Mouse (Mus musculus) heart, postnatal 0 days (tissue): Measurements from ENCODE around the gene Zfp365. TPM values are rescaled to one million over a fixed set of nuclear protein-coding genes. Genes with fewer than 3 reads are reported as not detected.

Source experiments
- ATAC-seq: fragments of 200-750 bp; cut with Nextera tagmentation; 2 replicates; pipeline ENCODE4 v1.8.0; 2017; ENCODE audit warnings: low read depth, moderate number of reproducible peaks, moderate library complexity; ENCODE audit not compliant: insufficient read depth
- DNase-seq: peaks from one replicate; pipeline ENCODE4 v3.0.0-alpha.2; 2016; ENCODE audit warnings: low spot score
- H3K27ac ChIP-seq: fragments of 300-500 bp; sonication (generic); 2 replicates; pipeline ENCODE4 v1.5.1; 2014; ENCODE audit warnings: low read depth, mild to moderate bottlenecking
- H3K27me3 ChIP-seq: fragments of 300-500 bp; sonication (generic); 2 replicates; pipeline ENCODE4 v1.6.1; 2014; ENCODE audit warnings: low read length, mixed read lengths; ENCODE audit not compliant: control insufficient read depth, insufficient read depth
- H3K36me3 ChIP-seq: fragments of 300-500 bp; sonication (generic); replicated peaks from 2 replicates; pipeline ENCODE4 v1.6.1; 2014; ENCODE audit warnings: low read length, mixed read lengths; ENCODE audit not compliant: control insufficient read depth, insufficient read depth
- H3K4me1 ChIP-seq: fragments of 300-500 bp; sonication (generic); 2 replicates; pipeline ENCODE4 v1.6.1; 2014; ENCODE audit warnings: antibody characterized with exemption; ENCODE audit not compliant: control insufficient read depth, insufficient read depth
- H3K4me2 ChIP-seq: fragments of 300-500 bp; sonication (generic); 2 replicates; pipeline ENCODE4 v1.6.1; 2014; ENCODE audit warnings: low read depth, mild to moderate bottlenecking, low read length, moderate library complexity
- H3K4me3 ChIP-seq: fragments of 300-500 bp; sonication (generic); 2 replicates; pipeline ENCODE4 v1.5.1; 2014; ENCODE audit warnings: low read depth, low read length
- H3K9ac ChIP-seq: fragments of 300-500 bp; sonication (generic); replicated peaks from 2 replicates; pipeline ENCODE4 v1.6.1; 2014; ENCODE audit warnings: low read depth, low read length, mixed read lengths
- H3K9me3 ChIP-seq: fragments of 300-500 bp; sonication (generic); replicated peaks from 2 replicates; pipeline ENCODE4 v1.6.1; 2016; ENCODE audit warnings: low read length; ENCODE audit not compliant: control insufficient read depth
- CTCF ChIP-seq: IDR thresholded peaks from 2 replicates; pipeline ENCODE4 v1.5.1; 2016; ENCODE audit warnings: antibody characterized with exemption, control low read depth, low read depth
- EP300 ChIP-seq: IDR thresholded peaks from 2 replicates; pipeline ENCODE4 v1.6.1; 2016; ENCODE audit warnings: antibody characterized with exemption, low read depth
- WGBS: fragments of 180-500 bp; shearing (Covaris S2); extraction: QIAGEN DNeasy Blood & Tissue Kit; methylation state at CpG from one replicate; pipeline ENCODE4 v1.1.7; 2014; 5-methylcytosine and 5-hydroxymethylcytosine counted together
- polyA plus RNA-seq: library from polyadenylated mRNA; unstranded; fragments of >200 nt; fragmentation: Nextera tagmentation; extraction: Ambion mirVana; gene quantifications from 2 replicates; pipeline ENCODE4 v1.2.1, GENCODE M21; 2015
- total RNA-seq: library from RNA; depleted of rRNA; stranded (reverse); fragments of >200 nt; gene quantifications from 2 replicates; pipeline ENCODE4 v1.2.3, GENCODE M21; 2014; ENCODE audit warnings: low replicate concordance; rRNA removed

Zfp365 gene
- total and polyA plus RNA-seq, 2 experiments from 2014 or later, result 0.37 TPM; not detected in 1

GRCm38 (mm10) chr10:67841596-67841995 lies 70.9 kb downstream of the Zfp365 start:
- Histone ChIP-seq H3K4me1 (no peaks in the 10 kb centered on the region), H3K4me3 (no peak overlapping the region), H3K36me3 (no peaks in the 10 kb centered on the region), H3K9ac (no peak overlapping the region), H3K9me3 (no peaks in the 10 kb centered on the region), H3K4me2 (no peak overlapping the region), H3K27ac (no peak overlapping the region), H3K27me3 (no peaks in the 10 kb centered on the region)
- no peak for DNase-seq
- 82% methylated on average over 10 of the region's 10 CpGs for WGBS
- ATAC-seq, result no peak
- TF ChIP-seq EP300, result no peak
- TF ChIP-seq CTCF, result no peak

DNA sequence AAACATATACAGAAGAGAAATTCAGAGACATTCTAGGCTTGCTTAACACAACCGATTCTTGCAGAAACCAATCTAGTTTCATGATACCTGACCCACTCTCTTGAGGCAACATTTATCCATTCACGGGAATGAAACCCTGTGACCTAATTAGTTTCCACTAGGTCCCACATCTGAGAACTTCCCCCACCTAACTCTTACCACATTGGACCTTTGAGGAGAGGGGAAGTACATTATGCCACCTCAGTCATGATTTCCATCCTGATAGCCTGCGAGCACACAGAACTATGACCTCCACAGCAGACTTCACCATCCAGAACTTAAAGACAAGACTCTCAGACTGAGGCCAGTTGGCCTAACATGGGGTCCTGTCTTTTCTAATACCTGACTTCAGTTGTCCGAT lies 71.7 kb downstream of the Zfp365 start:
- Histone ChIP-seq H3K4me2 (no peak overlapping the region), H3K27ac (no peak overlapping the region), H3K36me3 (no peaks in the 10 kb centered on the region), H3K4me1 (no peaks in the 10 kb centered on the region), H3K9me3 (no peaks in the 10 kb centered on the region), H3K4me3 (no peak overlapping the region), H3K27me3 (no peaks in the 10 kb centered on the region), H3K9ac (no peak overlapping the region)
- no peak for TF ChIP-seq EP300
- no peak for TF ChIP-seq CTCF
- DNase-seq, result no peak
- ATAC-seq, result no peak
- WGBS, result 88% methylated on average over 4 of the region's 4 CpGs

DNA sequence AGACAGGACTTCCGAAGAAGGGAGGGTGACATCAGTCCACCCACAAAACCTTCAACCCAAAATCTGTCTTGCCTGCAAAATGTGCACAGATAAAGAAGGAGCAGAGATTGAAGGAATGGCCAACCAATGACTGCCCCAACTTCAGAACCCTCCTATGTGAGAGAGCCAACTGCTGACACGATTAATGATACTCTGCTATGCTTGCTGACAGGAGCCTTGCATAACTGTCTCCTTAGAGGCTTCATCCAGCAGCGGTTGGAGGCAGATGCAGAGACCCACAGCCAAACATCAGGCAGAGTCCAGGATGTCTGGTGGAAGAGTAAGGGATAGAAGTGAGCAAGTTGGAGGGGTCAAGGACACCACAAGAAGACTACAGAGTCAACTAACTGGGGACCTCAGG lies 73.3 kb downstream of the Zfp365 start:
- WGBS, result 62% methylated on average over 3 of the region's 3 CpGs
- no peak overlapping the region for H3K27ac ChIP-seq
- no peak for DNase-seq

DNA sequence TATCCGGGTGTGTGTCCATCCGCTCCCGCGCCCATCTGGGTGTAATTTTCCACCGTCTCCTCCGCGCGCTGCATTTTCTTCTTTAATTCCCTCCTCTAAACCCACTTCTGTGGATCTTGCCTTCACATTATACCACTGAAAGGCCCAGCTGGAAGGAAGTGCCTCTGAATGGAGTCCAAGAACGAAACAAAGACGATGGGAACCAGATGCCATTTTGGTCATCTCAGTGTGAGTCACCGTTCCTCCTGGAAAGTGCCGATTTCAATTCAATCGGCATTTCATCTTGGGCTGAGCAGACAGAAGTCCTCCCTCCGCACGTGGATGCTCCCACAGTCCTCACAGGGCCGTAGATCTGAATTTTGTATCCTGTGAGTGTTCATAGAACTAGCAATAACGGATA lies 76.0 kb downstream of the Zfp365 start:
- TF ChIP-seq CTCF, result no peak
- TF ChIP-seq EP300, result no peak
- Histone ChIP-seq H3K4me2 (no peak overlapping the region), H3K9ac (no peak overlapping the region), H3K4me1 (no peaks in the 10 kb centered on the region), H3K27me3 (no peaks in the 10 kb centered on the region), H3K4me3 (no peak overlapping the region), H3K36me3 (no peaks in the 10 kb centered on the region), H3K27ac (no peak overlapping the region), H3K9me3 (no peaks in the 10 kb centered on the region)
- WGBS, result 75% methylated on average over 17 of the region's 17 CpGs
- ATAC-seq, result no peak
- DNase-seq, result no peak

More for the DNA sequence above, 73.3 kb downstream of the Zfp365 start:
- Histone ChIP-seq H3K27me3 (no peaks in the 10 kb centered on the region), H3K9me3 (no peaks in the 10 kb centered on the region), H3K4me3 (no peak overlapping the region), H3K4me2 (no peak overlapping the region), H3K36me3 (no peaks in the 10 kb centered on the region), H3K4me1 (no peaks in the 10 kb centered on the region), H3K9ac (no peak overlapping the region)
- ATAC-seq, result no peak
- no peak for TF ChIP-seq EP300
- TF ChIP-seq CTCF, result no peak

Other genes starting within 250 kb of the Zfp365 start
- gene Rtkn2, start 66.9 kb upstream of the Zfp365 start, total RNA-seq, result 0.27 and 2.9 TPM in 2 replicates
- gene Rtkn2, start 66.9 kb upstream of the Zfp365 start, polyA plus RNA-seq, result 2.1 and 2.2 TPM in 2 replicates